Mouse (Mus musculus): ENCODE data around the gene Kcnq2. TPM values are rescaled to one million over a fixed set of nuclear protein-coding genes. Genes with fewer than 3 reads are reported as not detected.

Kcnq2 gene
- polyA plus RNA-seq, 1 experiment, result not detected

DNA sequence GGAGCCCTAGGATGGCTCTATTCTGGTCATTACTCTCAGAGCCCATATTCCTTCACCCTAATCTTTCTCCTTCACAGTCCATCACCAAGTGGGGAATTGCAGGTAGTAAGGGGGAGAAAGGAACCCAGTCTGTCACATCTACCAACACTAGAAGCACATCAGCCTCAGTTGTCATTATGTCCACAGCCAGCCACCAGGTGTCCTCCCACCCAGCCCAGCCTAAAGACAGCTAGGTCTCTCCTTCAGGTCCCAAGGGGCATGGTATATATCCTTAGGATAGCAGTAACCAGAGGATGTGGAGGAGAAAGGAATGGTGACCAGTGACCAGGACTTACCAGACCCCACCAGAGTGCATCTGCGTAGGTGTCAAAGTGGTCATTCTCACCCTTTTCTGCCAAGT, 23.4 kb downstream of the Kcnq2 start:
- no peak overlapping the region for H3K4me2 ChIP-seq (ENCODE audit: low read depth)
- H3ac ChIP-seq (ENCODE audit: control insufficient read depth, insufficient read length), result no peak overlapping the region
- H3K27me3 ChIP-seq (ENCODE audit: control insufficient read depth, insufficient read depth, insufficient read length), result peaks cover 43% of the 10 kb centered on the region
- H3K36me3 ChIP-seq (ENCODE audit: control insufficient read depth, insufficient read depth), result no peaks in the 10 kb centered on the region
- no peaks in the 10 kb centered on the region for H3K79me2 ChIP-seq (ENCODE audit: control insufficient read depth, insufficient read depth)
- no peak overlapping the region for H3K4me3 ChIP-seq
- TF ChIP-seq E2F4 (IDR thresholded peaks at IDR 0.05; ENCODE audit: insufficient read depth) (no peak), MYOG (IDR thresholded peaks at IDR 0.05; ENCODE audit: control insufficient read depth in 1 of 3, insufficient read depth in 1 of 3, insufficient read length in 2 of 3, low read depth in 2 of 3) (no peak), TCF3 (IDR thresholded peaks at IDR 0.05; ENCODE audit: insufficient read length, low read depth) (no peak), SRF (IDR thresholded peaks at IDR 0.05; ENCODE audit: control insufficient read depth, insufficient read length, low read depth) (no peak), REST (IDR thresholded peaks at IDR 0.05; ENCODE audit: insufficient read depth, insufficient read length) (no peak), MAX (IDR thresholded peaks at IDR 0.05; ENCODE audit: low read depth) (no peak), CEBPB (IDR thresholded peaks at IDR 0.05; ENCODE audit: insufficient read depth, poor library complexity, severe bottlenecking) (no peak), POLR2A (IDR thresholded peaks at IDR 0.05; ENCODE audit: insufficient read length, low read depth) (no peak), USF1 (IDR thresholded peaks at IDR 0.05; ENCODE audit: low read depth) (no peak), TCF12 (IDR thresholded peaks at IDR 0.05; ENCODE audit: insufficient read depth, poor library complexity, severe bottlenecking) (no peak), MYOD1 (IDR thresholded peaks at IDR 0.05; ENCODE audit: control insufficient read depth in 1 of 3, insufficient read length in 2 of 3, low read depth in 2 of 3) (no peak)

DNA sequence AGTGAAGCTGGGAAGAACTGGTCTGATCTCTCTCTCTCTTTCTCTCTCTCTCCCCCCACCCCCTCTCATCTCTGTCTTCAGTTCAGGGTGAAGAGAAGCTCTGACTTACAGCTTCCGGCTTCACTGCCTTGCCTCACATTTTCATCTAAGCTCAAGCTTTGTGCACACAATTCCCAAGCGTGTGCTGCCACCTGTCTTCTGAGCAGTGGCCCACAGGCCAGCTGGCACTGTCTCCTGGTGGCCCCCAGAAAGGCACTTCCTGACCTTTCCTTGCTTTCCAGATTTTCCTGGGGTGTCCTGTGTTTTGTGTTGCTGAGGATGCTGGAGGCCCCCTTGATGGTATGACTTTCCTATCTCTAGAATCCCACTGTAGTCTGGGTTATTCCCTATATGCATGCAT, 31.0 kb downstream of the Kcnq2 start:
- Histone ChIP-seq H3K79me2 (ENCODE audit: control insufficient read depth, insufficient read depth) (no peaks in the 10 kb centered on the region), H3K4me2 (ENCODE audit: low read depth) (no peak overlapping the region), H3ac (ENCODE audit: control insufficient read depth, insufficient read length) (no peak overlapping the region), H3K36me3 (ENCODE audit: control insufficient read depth, insufficient read depth) (no peaks in the 10 kb centered on the region), H3K27me3 (ENCODE audit: control insufficient read depth, insufficient read depth, insufficient read length) (peaks cover 49% of the 10 kb centered on the region), H3K4me3 (no peak overlapping the region)
- TF ChIP-seq MAX (IDR thresholded peaks at IDR 0.05; ENCODE audit: low read depth), result no peak
- no peak for TF ChIP-seq USF1 (IDR thresholded peaks at IDR 0.05; ENCODE audit: low read depth)
- TF ChIP-seq MYOD1 (IDR thresholded peaks at IDR 0.05; ENCODE audit: control insufficient read depth in 1 of 3, insufficient read length in 2 of 3, low read depth in 2 of 3), result no peak
- no peak for TF ChIP-seq E2F4 (IDR thresholded peaks at IDR 0.05; ENCODE audit: insufficient read depth)
- no peak for TF ChIP-seq REST (IDR thresholded peaks at IDR 0.05; ENCODE audit: insufficient read depth, insufficient read length)
- no peak for TF ChIP-seq TCF3 (IDR thresholded peaks at IDR 0.05; ENCODE audit: insufficient read length, low read depth)
- TF ChIP-seq TCF12 (IDR thresholded peaks at IDR 0.05; ENCODE audit: insufficient read depth, poor library complexity, severe bottlenecking), result no peak
- TF ChIP-seq SRF (IDR thresholded peaks at IDR 0.05; ENCODE audit: control insufficient read depth, insufficient read length, low read depth), result no peak
- no peak for TF ChIP-seq POLR2AphosphoS2 (IDR thresholded peaks at IDR 0.05; ENCODE audit: insufficient read length, low read depth)

DNA sequence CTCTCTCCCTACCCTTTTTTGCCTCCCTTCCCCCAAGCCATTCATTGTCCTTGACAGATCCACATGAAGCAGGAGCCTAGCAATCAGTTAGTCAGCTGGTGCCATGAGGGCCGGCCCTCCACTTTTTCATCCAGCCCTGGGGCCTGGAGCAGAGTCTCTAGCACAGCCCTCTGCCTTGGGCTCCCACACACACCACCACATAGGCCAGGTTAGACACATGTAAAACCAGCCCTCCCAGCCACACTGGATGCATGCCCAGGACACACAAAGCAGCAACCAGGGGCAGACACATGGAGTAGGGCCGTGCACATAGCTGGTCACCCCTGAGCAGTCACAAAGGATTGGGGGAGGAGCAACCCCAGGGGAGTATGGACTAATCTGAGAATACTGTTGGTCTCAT, 32.9 kb downstream of the Kcnq2 start:
- peaks cover 45% of the 10 kb centered on the region for H3K27me3 ChIP-seq (ENCODE audit: control insufficient read depth, insufficient read depth, insufficient read length)
- no peak overlapping the region for H3K4me2 ChIP-seq (ENCODE audit: low read depth)
- H3K4me3 ChIP-seq, result no peak overlapping the region
- no peak overlapping the region for H3ac ChIP-seq (ENCODE audit: control insufficient read depth, insufficient read length)
- H3K36me3 ChIP-seq (ENCODE audit: control insufficient read depth, insufficient read depth), result no peaks in the 10 kb centered on the region
- H3K79me2 ChIP-seq (ENCODE audit: control insufficient read depth, insufficient read depth), result no peaks in the 10 kb centered on the region
- TF ChIP-seq E2F4 (IDR thresholded peaks at IDR 0.05; ENCODE audit: insufficient read depth) (no peak), USF1 (IDR thresholded peaks at IDR 0.05; ENCODE audit: low read depth) (no peak), TCF3 (IDR thresholded peaks at IDR 0.05; ENCODE audit: insufficient read length, low read depth) (no peak), MYOD1 (IDR thresholded peaks at IDR 0.05; ENCODE audit: control insufficient read depth in 1 of 3, insufficient read length in 2 of 3, low read depth in 2 of 3) (no peak), POLR2A (IDR thresholded peaks at IDR 0.05; ENCODE audit: insufficient read length, low read depth) (no peak), POLR2AphosphoS2 (IDR thresholded peaks at IDR 0.05; ENCODE audit: insufficient read length, low read depth) (no peak), REST (IDR thresholded peaks at IDR 0.05; ENCODE audit: insufficient read depth, insufficient read length) (no peak), SRF (IDR thresholded peaks at IDR 0.05; ENCODE audit: control insufficient read depth, insufficient read length, low read depth) (no peak), TCF12 (IDR thresholded peaks at IDR 0.05; ENCODE audit: insufficient read depth, poor library complexity, severe bottlenecking) (no peak), MYOG (IDR thresholded peaks at IDR 0.05; ENCODE audit: control insufficient read depth in 1 of 3, insufficient read depth in 1 of 3, insufficient read length in 2 of 3, low read depth in 2 of 3) (no peak)

DNA sequence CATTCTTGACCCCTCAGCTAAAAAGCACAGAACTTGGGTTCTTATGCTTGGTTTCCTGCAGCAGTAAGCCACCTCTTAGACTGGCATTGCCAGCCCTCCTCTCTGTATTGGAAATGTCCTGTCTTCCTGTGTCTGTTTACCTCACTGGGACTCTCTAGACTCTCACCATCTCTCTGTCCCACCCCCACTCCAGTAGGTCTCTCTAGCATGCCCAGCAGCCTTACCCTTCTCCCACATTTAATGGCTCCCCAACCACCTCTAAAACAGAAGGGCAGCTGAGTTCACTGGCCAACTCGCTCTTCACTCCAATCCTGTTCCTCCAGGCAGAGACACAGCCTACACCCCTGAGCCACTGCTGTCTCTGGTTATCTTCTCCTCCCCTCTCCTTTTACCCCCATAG, 33.5 kb downstream of the Kcnq2 start:
- Histone ChIP-seq H3K4me2 (ENCODE audit: low read depth) (no peak overlapping the region), H3K4me3 (no peak overlapping the region), H3K79me2 (ENCODE audit: control insufficient read depth, insufficient read depth) (no peaks in the 10 kb centered on the region), H3K36me3 (ENCODE audit: control insufficient read depth, insufficient read depth) (no peaks in the 10 kb centered on the region), H3ac (ENCODE audit: control insufficient read depth, insufficient read length) (no peak overlapping the region), H3K27me3 (ENCODE audit: control insufficient read depth, insufficient read depth, insufficient read length) (peaks cover 45% of the 10 kb centered on the region)
- no peak for TF ChIP-seq USF1 (IDR thresholded peaks at IDR 0.05; ENCODE audit: low read depth)
- no peak for TF ChIP-seq E2F4 (IDR thresholded peaks at IDR 0.05; ENCODE audit: insufficient read depth)
- no peak for TF ChIP-seq TCF3 (IDR thresholded peaks at IDR 0.05; ENCODE audit: insufficient read length, low read depth)
- TF ChIP-seq MYOG (IDR thresholded peaks at IDR 0.05; ENCODE audit: control insufficient read depth in 1 of 3, insufficient read depth in 1 of 3, insufficient read length in 2 of 3, low read depth in 2 of 3), result no peak
- TF ChIP-seq POLR2AphosphoS2 (IDR thresholded peaks at IDR 0.05; ENCODE audit: insufficient read length, low read depth), result no peak
- no peak for TF ChIP-seq REST (IDR thresholded peaks at IDR 0.05; ENCODE audit: insufficient read depth, insufficient read length)
- no peak for TF ChIP-seq TCF12 (IDR thresholded peaks at IDR 0.05; ENCODE audit: insufficient read depth, poor library complexity, severe bottlenecking)
- no peak for TF ChIP-seq SRF (IDR thresholded peaks at IDR 0.05; ENCODE audit: control insufficient read depth, insufficient read length, low read depth)
- no peak for TF ChIP-seq CEBPB (IDR thresholded peaks at IDR 0.05; ENCODE audit: insufficient read depth, poor library complexity, severe bottlenecking)
- no peak for TF ChIP-seq POLR2A (IDR thresholded peaks at IDR 0.05; ENCODE audit: insufficient read length, low read depth)
- no peak for TF ChIP-seq MYOD1 (IDR thresholded peaks at IDR 0.05; ENCODE audit: control insufficient read depth in 1 of 3, insufficient read length in 2 of 3, low read depth in 2 of 3)
- TF ChIP-seq MAX (IDR thresholded peaks at IDR 0.05; ENCODE audit: low read depth), result no peak

GRCm38 (mm10) chr2:181100087-181100486, 35.0 kb downstream of the Kcnq2 start:
- Histone ChIP-seq H3K36me3 (ENCODE audit: control insufficient read depth, insufficient read depth) (no peaks in the 10 kb centered on the region), H3K4me3 (no peak overlapping the region), H3ac (ENCODE audit: control insufficient read depth, insufficient read length) (no peak overlapping the region), H3K27me3 (ENCODE audit: control insufficient read depth, insufficient read depth, insufficient read length) (peaks cover 50% of the 10 kb centered on the region), H3K4me2 (ENCODE audit: low read depth) (no peak overlapping the region), H3K79me2 (ENCODE audit: control insufficient read depth, insufficient read depth) (no peaks in the 10 kb centered on the region)
- TF ChIP-seq TCF12 (IDR thresholded peaks at IDR 0.05; ENCODE audit: insufficient read depth, poor library complexity, severe bottlenecking) (no peak), USF1 (IDR thresholded peaks at IDR 0.05; ENCODE audit: low read depth) (no peak), POLR2AphosphoS2 (IDR thresholded peaks at IDR 0.05; ENCODE audit: insufficient read length, low read depth) (no peak), MYOD1 (IDR thresholded peaks at IDR 0.05; ENCODE audit: control insufficient read depth in 1 of 3, insufficient read length in 2 of 3, low read depth in 2 of 3) (no peak), E2F4 (IDR thresholded peaks at IDR 0.05; ENCODE audit: insufficient read depth) (no peak), MAX (IDR thresholded peaks at IDR 0.05; ENCODE audit: low read depth) (no peak), MYOG (IDR thresholded peaks at IDR 0.05; ENCODE audit: control insufficient read depth in 1 of 3, insufficient read depth in 1 of 3, insufficient read length in 2 of 3, low read depth in 2 of 3) (no peak), CEBPB (IDR thresholded peaks at IDR 0.05; ENCODE audit: insufficient read depth, poor library complexity, severe bottlenecking) (no peak), TCF3 (IDR thresholded peaks at IDR 0.05; ENCODE audit: insufficient read length, low read depth) (no peak), SRF (IDR thresholded peaks at IDR 0.05; ENCODE audit: control insufficient read depth, insufficient read length, low read depth) (no peak), REST (IDR thresholded peaks at IDR 0.05; ENCODE audit: insufficient read depth, insufficient read length) (no peak), POLR2A (IDR thresholded peaks at IDR 0.05; ENCODE audit: insufficient read length, low read depth) (no peak)
